Mouse (Mus musculus) layer of hippocampus, adult 8-10 months (tissue): ENCODE data around the gene Pakap. TPM values are rescaled to one million over a fixed set of nuclear protein-coding genes. Genes with fewer than 3 reads are reported as not detected.

Source experiments
- DNase-seq, 2 experiments: peaks; one replicate each; pipeline ENCODE4 v3.0.0; 2022; ENCODE audit warnings: low spot score in 2 of 2
- total RNA-seq, 4 experiments: library from RNA; stranded (reverse); gene quantifications; 2 replicates each; pipeline ENCODE4 v1.2.4; 2022

The Pakap gene
- total RNA-seq, 4 experiments from 2014 or later, result 24.3 to 29.7 (median 26.2) TPM

GRCm38 (mm10) chr4:57715849-57716248, 147.9 kb downstream of the Pakap start:
- no peak for DNase-seq

- DNase-seq, result no peak
These were observed 148.8 kb downstream of the Pakap start for GRCm38 (mm10) chr4:57716735-57717134.

GRCm38 (mm10) chr4:57717354-57717753, 149.4 kb downstream of the Pakap start, which contains the start of gene Akap2:
TSS of gene Akap2 (plus strand) at chr4:57717657.
- DNase-seq, result no peak

GRCm38 (mm10) chr4:57719370-57719769, 151.4 kb downstream of the Pakap start:
- DNase-seq, result no peak

- DNase-seq, result peak in 1 of 2 experiments; percentile 52
These were observed 152.9 kb downstream of the Pakap start for GRCm38 (mm10) chr4:57720869-57721361.

GRCm38 (mm10) chr4:57722296-57722695, 154.3 kb downstream of the Pakap start:
- DNase-seq, result no peak

- DNase-seq, result no peak
These were observed 155.7 kb downstream of the Pakap start for GRCm38 (mm10) chr4:57723659-57724058.

DNA sequence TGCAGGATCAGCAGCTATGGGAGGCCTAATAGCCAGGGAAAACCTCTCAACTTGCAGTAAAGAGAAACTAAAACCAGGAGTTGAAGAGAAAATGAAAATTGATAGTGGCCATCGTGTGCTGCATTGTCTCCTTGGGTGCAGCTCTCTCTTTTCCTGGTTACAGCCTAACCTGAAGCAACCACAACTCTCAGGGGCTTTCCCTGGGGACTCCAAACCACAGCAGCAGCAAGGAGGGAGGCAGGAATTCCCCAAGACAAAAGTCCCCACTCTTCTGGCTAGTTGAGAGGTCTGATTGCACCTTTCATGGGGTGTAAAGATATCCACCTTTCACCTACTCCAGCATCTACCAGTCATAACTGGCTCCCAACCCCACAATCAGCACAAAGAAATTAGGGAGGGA, 157.6 kb downstream of the Pakap start:
- no peak for DNase-seq

DNA sequence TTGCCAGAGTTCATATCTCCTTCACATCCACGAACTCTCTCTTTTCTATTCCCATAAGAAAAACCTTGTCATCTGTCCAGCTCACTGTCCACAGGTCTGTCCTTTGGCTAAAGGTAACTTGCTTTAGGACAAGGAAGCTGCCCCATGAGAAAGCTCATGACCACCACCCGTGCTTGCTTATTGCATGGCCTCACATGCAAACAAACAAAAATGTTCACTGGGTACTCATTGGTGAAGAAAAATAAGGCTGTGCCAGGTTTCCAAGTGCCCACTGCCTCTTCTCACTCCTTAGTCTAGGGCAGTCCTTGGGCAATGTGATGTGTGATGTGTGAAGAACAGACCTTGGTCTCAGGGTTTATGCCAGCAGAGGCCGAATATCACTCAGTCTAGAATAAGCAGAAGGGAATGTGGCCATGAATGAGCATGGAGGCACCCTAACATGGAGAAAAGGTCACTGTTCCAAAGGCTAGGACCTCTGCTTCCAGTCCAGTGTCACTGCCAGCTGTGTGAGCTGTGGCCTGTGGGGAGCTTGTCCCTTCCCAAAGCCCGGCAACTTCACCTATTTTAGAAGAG, 160.7 kb downstream of the Pakap start:
- no peak for DNase-seq

GRCm38 (mm10) chr4:57730047-57730446, 162.1 kb downstream of the Pakap start:
- no peak for DNase-seq

DNA sequence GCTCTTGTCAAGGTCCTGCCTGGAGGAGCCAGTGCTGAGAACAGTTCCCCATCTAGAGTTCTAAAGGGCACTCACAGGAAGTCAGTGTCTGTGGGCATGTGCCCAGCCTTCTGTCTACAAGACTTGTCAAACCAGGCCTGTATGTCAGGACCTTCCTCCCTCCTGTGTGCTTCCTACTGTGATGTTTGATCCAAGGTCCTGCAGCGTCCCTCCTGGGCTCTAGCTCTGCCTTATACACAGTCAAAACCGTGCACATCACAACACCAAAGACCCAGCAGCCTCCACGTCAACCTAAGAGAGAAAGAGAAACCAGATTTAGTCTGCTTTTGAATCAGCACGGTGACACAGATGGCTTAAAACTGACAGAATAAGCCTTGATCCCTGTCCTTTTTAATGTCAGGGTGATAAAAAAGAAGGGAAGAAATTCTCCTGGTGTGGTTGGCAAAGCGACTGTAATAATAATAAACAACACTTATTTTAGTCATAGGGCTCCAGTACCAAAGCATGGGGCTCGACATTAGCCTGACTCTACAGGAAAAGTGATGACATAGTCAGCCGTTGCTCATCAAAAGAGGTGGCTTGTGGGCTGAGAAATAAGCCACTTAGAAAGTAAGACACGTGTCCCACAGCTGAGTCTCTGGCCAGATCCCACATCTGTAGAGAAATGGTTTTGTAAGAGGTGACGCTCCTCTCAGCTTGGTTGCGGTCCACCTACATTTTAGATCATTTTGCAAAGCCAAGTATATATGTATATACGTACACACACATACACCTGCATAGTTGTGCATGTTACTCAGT, 163.0 kb downstream of the Pakap start:
- no peak for DNase-seq

DNA sequence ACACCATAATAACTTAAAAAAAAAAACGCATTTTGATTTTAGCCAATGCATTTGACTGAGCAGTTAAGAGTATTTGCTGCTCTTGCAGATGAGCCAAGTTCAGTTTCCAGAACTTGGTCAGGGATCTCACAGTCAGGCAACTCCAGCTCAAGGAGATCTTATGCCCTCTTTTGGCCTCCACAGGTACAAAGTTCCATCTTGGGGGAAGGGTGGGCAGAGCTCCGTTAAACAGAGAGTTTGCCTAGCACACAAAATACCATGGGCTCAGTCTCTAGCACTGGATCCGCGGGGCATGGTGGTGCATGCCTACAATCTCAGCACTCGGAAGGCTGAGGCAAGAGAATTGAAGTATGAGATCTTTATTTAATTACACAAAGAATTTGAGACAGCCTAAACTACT, 164.4 kb downstream of the Pakap start:
- DNase-seq, result no peak

DNA sequence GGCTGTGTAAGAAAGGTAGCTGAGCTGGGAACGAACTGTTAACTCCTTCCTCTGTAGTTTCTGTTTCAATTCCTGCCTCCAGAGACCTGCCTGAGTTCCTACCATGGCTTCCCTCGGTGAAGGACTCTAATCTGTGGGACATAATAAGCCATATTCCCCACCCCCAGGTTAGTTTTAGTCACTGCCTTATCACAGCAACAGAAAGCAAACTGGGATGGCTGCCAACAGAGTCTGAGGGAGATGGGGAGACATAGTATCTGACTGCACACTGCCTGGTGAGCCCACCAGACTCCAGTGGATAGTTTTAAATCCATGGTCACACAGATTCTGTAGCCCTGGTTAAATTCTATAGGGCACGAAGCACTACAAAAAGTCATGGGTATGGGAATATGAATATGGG, 165.5 kb downstream of the Pakap start:
- DNase-seq, result peak; percentile 29 to 39

DNA sequence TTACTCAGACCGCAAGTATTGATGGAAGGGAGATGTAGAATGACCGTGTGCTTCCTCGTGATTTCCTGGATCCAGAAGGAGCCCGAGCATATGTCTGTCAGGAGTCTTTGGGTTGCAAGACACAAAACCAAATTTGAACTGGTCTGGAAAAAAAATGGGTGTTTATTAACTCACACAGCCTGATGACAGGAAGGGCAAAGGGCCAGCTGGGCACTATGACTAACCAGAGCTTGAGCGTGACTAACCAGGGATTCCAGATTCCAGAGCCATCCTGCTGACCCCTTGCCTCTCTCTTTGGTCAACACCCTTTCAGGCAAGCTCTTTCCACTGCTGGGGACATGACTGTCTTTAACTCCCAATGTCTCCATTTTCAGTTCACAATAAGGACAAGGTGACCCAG, 167.4 kb downstream of the Pakap start:
- DNase-seq, result no peak

DNA sequence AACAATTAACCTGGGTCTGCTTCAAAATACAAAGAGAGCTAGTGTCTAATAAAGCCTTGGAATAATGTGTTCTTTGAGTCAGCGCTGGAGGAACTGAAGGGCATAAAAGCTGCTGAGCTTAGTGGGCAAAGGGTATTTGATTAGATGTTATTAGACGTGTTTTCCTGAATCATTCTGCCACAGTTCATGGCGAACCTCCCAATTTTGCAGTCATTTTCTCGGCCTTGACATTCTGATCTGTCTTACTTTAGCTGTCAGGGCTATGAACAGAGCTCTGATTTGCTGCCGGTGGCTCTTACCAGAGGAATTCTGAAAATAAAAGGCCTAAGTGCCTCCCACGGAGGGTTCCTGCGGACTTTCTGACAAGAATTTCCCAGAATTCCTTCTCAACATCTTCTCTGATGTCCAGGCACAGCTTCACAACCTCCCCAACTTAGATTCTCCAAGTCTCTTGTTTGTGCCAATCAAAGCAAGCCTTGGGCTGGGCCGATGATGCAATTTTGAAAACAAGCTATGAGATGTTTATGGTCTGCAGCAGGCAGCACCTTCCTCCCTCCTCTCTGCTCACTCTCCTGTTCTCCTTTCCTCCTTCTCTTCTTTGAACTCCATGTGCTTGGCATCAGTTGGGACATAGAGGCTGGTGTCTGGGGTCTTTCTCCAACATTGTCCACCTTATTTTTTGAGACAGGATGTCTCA, 171.0 kb downstream of the Pakap start:
- DNase-seq, result no peak

DNA sequence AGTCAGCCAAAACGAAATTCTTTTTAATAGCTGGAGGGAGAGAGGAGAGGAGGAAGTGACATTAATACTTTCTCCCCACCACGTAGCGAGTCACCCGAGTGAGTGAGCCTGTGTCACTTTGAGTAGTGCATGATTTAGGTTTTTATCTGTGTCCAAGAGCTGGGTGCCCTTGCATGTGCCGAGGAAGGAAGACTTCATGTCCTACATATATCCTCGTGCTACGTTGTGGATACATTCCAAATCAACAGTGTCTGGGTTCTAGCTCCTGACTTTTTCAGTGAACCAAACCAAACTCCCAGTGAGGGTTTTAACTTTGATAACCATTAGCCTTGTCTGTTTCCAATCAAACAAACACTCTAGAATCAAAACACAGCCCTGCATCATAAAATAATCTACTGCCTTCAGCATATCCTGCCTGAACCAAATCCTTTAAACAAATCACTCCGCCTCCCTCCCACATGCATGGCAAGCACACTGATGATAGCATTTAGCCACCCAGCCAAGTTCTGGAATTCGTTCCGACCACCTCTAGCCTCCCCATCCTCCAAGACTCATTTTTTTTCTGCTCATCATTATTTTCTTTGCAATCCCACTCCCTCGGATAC, 175.4 kb downstream of the Pakap start:
- DNase-seq, result no peak

DNA sequence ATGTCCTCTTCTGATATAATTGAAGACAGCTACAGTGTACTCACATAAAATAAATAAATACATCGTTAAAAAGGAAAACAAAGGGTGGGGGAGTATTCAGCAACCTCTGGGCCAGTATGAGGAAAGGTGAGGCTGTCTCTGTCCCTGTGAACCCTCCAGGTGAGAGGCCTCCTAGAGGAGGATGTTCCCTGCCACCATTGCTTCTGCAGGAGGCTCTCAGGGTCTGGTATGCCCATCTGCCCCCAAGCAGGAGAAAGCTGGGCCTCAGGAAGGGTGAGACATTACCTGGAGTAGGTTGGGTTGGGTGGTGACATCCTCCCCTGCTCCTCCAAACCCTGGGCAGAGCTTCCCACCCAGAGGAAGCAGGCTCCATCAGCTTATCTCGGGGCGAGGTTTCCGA, 182.7 kb downstream of the Pakap start:
- DNase-seq, result no peak

DNA sequence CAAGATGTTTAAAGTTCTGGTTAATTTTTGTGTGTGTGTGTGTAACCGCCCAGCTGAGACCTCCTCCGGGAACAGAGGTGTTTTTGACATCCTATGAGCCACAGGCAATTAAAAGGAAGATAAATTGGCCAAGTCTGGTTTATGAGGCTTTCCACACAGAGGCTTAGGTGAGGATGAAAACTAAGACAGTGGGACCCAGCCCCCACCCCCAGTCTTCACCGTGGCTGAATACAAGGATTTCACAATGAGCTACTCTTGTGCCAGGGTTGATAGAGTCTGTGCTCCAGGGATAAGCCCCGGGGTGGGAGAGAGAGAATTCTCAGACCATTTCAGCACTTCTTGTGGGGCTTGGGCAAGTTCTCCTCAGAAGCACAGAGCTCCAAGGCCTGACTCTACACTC, 183.1 kb downstream of the Pakap start:
- no peak for DNase-seq

DNA sequence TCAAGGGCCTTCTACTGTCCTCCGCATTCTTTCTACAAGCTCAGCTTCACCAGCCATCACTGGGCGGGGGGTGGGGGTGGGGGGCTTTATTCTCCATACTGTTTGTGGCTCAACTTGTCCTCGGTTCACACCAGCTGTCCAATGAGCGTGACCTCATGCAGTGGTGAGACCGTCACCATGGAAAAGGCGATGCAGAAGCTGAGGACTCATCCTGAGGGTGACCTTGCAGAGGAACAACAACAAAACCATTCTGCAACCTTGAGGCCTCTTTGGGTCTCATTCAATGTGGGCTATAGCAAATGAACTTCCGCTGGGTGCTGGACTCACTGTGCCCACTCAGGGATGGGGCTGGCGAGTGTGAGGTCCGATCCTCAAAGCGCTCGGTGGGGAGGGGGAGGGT, 183.6 kb downstream of the Pakap start:
- DNase-seq, result no peak

- no peak for DNase-seq
These were observed 187.1 kb downstream of the Pakap start for GRCm38 (mm10) chr4:57755085-57755484.

DNA sequence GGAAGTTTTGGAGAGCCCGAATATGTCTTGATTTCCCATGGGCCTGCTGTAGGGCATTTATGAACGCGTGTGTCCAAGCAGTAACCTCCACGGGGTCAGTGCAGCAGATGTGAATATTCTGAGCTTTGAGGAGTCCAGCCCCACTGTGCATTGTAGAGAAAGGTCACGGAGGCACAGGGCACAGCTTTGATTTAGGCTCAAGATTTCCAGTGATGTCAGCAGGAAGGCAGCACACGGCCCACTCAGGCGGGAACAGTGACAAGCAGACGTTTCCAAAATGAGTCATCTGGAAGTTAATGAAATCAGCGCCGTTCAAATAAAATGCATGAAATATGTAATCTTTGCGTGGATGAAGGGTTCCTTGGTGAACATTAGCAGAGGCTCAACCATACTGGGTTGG, 190.0 kb downstream of the Pakap start:
- DNase-seq, result peak in 1 of 2 experiments; percentile 21

DNA sequence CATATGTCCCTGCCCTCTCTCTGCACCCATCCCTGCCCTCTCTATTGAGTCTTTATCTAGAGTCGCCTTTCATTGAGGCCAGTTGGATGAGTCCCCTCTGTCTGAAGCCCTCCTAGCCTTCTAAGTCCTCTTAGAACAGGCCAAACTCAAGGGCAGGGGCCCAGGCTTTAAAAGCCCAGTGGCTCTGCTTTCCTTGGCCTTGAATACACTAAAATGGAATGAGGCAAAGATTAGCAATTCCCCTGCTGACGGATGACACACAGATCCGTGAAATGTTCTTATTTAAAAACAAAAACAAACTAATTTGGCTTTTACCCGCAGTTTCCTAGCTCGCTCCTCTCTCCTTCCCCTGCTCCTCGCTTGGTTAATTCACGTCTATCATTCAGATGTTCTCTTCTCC, 194.4 kb downstream of the Pakap start:
- no peak for DNase-seq
